Mouse (Mus musculus) heart, postnatal 36 days (tissue): ENCODE results near the gene Nfib. TPM values are rescaled to one million over a fixed set of nuclear protein-coding genes. Genes with fewer than 3 reads are reported as not detected.

Experiments used
- DNase-seq, 2 experiments: peaks; one replicate each; pipeline ENCODE4 v3.0.0; 2021 to 2022
- intact Hi-C: fragments of 180-260 bp; cut with DNase I; formaldehyde crosslinking; loops from one replicate; pipeline ENCODE4 v1.15.1; 2025
- total RNA-seq, 2 experiments: library from RNA; stranded (reverse); gene quantifications; 2 replicates each; pipeline ENCODE4 v1.2.3; 2021

Gene Nfib
- total RNA-seq, 2 experiments from 2014 or later: 113 to 131 TPM

DNA sequence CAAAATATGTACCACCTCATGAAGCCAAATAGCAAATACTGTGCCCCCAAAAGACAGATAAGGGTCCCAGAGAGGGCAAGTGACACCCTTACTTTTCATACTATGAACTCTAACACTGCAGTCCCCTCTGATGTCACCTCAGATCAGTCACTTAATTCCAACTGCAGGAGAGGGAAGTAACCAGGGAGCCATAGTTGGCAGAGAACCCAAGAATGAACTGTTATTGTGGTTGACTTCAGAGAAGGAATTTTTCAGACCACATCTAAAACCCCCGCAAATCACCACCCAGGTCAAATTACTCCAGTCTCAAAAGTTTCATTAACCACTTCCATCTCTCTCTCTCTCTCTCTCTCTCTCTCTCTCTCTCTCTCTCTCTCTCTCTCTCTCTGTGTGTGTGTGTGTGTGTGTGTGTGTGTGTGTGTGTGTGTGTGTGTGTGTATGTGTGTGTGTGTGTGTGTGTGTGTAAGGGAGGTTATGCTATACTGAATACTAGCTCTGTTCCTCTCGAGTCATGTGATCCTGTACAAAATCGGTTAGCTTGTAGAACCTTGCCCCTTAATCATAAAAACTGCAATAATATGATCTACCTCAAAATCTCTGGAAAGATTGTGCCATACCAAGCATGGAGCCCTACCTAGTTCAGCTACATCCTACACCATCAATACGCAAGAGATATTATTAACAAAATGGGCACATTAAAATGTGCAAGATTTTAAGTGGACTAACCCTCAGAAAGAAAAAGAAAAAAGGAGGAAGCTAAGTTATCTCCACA lies 319.1 kb downstream of the Nfib start:
- intact Hi-C loops: no loop called here

DNA sequence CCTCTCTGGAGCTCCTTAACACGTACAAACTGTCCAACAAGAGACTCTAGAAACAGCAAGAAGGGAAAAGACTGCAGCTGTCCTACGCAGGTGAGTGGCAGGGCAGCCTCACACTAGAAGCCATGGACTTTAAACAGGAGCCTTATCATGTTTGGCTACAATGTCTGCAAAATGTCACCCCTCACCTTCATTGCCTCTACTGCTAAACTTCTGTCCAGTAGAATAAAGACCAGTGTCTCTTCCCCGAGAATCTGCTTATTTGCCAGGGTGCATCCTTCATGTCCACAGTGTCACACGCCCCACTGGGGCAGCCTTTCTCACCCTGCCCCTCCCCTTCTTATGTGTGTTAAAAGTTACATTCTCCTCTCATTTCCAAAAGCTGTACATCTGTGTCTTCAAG lies 319.9 kb downstream of the Nfib start:
- no peak for DNase-seq
- intact Hi-C loops: no loop called here

More for the DNA sequence above, 319.1 kb downstream of the Nfib start:
- no peak for DNase-seq

DNA sequence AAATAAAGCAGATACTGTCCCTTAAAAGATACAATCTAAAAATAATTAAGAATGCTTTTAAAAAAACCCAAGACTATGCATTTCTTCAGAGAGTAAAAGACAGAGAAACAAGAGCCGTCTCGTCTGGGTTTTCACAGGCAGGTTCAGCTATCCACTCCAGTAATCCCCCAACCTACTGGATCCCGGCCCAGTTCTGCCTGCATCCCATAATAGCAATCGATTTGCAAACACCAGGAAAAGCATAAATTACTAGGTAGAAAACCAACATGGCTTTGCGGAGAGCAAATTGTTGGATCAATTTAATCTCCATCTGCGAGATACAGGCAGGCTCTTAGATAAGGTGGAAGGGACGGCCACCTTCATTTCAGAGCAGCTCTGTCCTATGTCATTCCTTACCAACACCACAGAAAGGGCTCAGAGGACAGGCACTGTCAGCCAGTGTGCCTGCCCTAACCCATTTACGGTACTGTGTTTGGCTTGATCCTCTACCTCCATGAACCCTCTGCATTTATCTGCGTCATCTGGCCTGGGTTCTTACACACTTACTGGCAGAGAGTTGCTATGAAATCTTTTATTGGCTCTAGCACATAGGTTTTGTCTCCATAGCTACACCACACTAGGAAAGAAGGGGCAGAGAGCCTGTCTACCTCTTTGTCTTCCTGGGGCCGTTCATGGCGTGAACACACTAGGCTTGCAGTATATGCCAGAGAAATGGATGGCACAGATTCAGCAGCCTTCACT lies 321.4 kb downstream of the Nfib start:
- intact Hi-C loops: no loop called here
- DNase-seq: no peak

DNA sequence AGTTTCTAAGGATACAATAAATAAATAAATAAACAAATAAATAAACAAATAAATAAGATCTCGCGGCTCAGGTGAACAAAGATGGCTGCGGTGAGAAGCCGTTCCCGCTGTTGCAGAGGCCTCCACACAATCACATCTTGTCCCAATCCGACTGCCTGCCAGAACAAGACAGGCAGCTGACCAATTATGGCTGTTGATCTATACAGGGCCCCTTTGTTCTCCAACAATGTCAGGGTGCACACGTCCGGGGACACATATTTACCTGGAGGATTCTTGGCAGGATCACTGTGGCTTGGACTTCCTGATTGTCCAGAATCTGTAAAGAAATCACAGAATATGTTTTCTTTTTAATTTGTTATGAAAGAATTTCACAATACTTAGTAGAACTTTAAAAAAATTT lies 322.2 kb downstream of the Nfib start:
- intact Hi-C loops: no loop called here
- DNase-seq: no peak

DNA sequence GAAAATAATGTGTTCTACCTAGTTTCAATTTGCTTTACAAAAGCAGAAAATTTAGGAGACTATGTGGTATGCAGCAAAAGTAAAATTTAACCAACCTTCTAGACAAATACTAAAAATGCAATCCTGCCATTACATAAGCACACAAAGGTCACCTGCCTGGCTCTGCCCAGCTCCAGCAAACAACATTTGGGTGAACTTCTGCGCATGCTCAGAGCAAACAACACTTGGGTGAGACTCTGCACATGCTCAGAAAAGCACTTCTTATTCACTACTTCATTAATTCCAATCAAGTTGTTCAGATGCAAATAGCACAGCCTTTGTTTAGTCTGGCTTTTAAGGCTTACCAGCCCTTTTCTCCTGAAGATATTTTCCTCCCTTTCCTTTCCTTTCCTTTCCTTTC lies 323.8 kb downstream of the Nfib start:
- no peak for DNase-seq
- intact Hi-C loops: no loop called here

DNA sequence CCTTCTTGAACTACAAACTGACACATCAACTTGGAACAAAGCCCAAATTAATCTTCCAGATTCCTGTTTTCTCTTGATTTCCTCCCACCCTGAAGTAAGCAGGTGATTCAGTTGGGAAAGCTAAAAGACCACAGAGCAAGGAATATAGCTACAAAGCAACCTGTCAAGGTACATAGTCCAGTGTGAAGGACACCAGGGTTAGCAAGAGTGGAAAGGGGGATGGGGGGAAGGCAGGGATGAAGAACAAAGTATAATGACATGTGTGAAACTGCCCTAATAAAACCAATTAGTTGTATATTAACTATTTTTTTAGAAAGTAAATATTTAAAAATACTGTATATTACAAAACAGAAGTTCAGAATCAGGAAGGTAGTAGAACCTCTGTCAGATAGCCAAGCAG lies 325.0 kb downstream of the Nfib start:
- DNase-seq: no peak
- intact Hi-C loops: no loop called here

DNA sequence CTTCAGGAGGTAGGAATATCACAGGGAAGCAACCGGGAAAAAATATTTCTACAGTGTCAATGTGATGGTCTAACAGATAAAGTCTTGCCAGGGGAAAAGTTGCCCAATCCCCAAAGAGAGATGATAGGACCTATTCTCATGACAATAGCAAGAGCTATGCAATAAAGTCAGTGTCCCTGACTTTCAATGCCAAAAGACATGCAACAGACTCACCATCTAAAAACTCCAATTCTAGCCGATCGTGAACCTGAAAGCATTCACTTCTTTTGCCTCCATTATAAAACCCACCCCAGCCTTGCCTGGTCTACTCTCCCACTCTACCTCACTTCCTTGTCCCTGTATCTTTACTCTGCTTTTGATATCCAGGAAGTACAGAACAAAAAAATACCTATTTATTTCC lies 327.5 kb downstream of the Nfib start:
- no peak for DNase-seq
- intact Hi-C loops: no loop called here

DNA sequence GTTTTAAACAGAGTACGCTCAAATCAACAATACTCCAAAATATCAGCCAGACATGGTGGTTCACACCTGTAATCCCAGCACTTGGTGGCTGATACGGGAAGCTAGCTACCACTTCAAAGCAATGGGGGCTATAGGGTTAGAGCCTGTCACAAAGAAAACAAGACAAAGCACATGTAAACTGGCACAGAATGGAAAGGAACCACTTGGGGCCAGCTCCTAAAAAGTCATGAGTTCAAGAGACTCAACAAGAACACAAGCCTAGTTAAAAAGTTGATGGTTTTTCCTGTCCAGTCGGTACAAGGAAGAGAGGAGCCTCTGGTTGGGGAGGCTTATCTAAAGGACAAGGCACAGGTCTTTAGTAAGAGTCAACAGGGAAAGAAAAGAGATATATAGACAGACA lies 327.9 kb downstream of the Nfib start:
- intact Hi-C loops: no loop called here
- DNase-seq: no peak

DNA sequence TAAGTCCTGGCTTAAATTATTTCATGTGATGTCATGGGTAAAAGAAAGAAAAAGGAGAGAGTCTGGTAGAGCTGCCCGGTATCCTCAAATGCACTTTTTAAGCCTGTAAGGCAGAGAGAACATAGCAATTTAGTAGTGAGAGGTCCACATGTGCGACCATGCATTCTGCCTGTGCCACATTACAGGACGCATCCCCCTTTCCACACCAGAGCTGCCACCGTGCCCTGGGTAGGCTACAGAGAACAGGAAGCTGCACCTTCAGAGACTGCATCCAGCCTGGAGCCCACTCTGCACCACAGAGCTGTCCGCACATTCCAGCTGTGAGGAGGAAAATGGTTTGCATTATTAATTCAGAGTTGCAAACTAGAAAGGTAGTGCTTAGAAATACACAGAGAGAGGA lies 331.0 kb downstream of the Nfib start:
- intact Hi-C loops: no loop called here
- DNase-seq: no peak

DNA sequence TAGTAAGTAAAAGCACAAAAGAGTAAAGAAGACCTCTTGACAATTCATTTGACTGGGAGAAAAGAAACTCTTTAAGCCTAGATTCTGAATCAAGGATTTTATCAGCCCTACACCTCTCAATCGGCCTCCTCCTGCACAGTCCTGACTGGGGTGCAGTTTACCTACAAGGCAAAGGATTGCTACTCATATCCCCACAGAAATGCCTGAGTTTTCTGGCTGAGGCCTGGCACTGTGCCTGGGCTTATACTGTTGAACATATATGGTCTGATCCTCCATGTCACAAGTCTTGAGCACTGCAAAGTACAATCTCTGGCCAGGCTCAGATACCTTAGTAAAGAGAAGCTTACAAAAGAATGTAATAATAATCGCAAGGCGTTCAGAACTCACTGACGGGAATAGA lies 333.3 kb downstream of the Nfib start:
- DNase-seq: no peak
- intact Hi-C loops: no loop called here

DNA sequence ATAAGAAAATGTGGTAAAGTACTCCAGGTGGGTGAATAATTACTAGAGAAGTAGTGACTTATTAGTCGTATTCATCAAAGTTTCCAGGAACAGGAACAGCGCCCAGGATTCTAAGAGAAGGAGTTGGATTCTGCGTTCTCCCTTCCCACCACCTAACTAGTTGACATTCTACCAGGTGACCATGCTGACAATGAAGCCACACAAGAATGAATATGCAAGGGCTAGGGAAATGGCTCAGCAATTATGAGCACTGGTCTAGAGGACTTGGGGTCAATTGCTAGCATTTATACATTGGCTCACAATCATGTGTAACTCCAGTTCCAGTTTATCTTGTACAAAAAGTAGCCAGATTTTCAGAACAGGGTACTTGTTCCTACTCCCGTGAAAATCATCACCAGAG lies 334.1 kb downstream of the Nfib start:
- intact Hi-C loops: no loop called here
- DNase-seq: no peak

DNA sequence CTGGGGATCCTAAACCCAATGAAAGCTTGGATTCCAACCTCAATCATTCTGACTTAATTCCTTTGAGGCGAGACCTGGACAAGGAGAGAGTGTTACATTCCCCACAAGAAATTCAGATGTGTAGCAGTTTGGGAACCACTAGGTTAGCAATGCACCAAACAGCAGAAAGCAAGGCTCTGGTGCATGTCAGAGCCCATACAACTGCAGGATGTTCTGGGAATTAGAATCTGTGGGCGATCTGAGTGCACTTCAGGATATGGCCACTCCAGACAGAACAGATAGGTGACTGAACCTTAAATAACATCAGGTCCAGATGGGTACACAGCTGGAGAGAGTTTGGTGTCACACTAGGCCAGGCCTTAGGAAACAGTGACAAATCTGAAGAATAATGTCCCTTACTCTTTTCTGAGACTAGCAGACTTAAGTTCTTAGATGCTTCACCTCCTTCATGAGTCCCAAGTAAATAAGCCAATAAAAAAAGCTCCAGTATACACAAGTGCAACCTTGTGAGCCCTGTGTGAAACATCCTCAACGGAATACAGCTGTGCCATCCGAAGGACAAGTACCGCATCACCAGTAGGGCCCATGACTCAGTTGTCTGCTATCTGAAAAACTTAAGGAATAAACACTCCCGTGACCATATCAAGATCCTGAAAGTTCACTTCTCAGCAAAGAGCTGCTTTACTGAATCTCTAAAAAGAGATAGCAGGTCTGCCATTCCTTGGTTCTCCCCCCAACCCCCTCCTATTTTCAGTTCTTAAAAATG lies 336.4 kb downstream of the Nfib start:
- intact Hi-C loops: no loop called here
- DNase-seq: no peak

DNA sequence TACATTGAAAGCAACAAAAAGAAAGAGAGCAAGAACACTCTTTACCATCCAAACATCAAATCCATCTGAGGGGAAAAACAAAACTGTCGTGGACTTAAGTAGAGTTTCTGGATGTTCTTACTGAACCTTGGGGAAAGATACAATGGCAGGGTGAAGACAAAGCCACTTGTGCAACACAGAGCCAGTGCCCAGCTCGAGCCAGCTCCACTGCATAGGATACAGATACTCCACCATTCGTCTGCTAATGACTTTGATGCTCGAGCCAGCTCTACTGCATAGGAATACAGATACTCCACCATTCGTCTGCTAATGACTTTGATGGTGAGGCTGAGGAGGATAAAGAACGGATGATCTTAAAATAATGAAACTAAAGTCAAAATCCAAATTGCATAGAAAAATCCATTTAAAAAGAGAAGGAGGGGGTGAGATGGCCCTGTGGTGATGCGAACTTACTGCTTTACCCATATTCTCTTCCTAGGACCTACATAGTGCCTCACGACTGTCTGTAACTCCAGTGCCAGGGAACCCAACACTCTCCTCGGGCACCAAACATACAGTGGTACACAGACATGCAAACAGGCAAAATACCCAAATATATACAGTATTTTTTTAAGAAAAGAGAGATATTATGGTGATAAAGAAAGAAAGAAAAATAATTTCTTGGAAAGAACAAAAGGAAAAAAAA lies 337.3 kb downstream of the Nfib start:
- intact Hi-C loops: no loop called here
- no peak for DNase-seq

DNA sequence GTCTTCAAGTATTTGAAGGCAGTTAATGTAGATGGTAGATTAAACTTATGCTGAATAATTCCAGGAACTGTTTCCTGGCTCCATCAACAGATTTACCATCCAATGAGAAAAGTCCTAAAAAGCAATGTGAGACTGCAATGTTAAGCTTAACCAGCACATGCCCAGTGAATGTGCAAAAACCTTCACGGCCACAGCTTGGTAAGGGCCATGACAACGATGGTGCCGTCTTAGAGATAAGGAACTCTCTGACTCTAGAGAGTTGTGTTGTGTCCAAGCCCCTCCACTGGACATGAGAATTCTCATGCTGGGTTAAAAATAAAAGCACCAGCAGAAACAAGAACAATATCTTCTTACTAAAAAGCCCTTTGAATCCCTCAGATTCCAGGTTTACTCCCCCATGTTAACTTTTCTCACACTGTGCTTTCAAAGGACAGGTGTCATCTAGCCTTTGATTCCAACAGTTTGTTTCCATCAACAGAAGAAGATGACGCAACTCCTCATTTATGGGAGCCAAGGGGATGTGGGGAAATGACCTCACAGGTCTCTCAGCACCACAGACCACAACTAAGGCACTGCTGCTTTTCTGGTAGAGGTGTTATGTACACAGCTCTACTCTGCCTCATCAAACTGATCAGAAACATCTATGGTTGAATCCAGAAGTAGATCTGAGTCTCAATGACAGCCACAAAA lies 340.7 kb downstream of the Nfib start:
- intact Hi-C loops: no loop called here
- no peak for DNase-seq

DNA sequence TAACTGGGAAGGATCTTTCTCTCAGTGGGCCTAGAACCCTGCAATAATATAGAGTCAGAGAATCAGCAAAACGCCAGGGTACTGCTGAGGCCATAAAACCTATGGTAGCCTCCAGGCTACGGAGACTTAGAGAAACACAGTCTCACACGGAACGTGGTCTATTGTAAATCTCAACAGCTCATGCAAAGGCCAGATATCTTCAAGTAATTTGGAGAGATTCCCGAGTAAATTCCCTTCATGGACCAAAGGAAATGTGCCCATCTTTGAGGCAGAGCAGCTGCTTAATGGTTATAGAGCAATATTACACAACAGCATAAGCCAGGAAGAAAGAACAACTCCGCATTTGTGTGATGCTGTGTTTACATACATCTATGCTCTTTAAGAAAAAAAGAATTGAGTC lies 341.6 kb downstream of the Nfib start:
- intact Hi-C loops: no loop called here
- no peak for DNase-seq

DNA sequence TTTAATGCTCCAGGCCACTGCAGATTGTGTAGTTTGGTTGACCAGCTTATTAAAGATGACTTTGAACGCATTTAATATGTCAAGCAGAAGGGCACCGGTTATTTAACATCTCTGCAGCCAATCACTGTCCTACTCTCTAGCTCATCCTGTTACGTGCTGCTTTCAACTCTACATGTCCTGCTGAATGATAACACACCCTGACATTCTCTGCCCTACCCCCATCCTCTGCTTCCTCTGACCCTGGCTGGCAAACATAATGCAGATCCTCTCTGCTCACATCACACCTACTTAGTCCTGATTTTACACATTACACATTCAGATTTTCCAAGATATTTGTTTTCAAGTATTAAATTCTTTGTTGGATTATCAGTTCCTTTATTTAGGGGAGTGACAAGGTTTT lies 343.3 kb downstream of the Nfib start:
- no peak for DNase-seq
- intact Hi-C loops: no loop called here

DNA sequence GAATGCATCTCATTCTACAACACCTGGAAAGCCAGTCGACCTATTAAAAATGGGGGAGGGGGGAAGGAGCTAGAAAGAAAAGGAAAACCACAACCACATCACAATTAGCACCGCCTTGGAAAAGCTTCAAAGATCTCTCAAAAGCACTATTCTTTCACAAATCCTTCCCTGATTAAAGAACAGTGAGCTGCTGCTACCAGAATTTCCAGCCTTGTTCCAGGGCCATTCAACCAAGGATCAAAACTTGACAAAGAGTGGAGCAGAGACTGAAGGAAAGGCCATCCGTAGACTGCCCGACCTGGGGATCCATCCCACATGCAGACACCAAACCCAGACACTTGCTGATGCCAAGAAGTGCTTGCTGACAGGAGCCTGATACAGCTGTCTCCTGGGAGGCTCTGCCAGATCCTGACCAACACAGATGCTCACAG lies 345.5 kb downstream of the Nfib start:
- intact Hi-C loops: no loop called here
- DNase-seq: peak in 1 of 2 experiments; percentile 24

DNA sequence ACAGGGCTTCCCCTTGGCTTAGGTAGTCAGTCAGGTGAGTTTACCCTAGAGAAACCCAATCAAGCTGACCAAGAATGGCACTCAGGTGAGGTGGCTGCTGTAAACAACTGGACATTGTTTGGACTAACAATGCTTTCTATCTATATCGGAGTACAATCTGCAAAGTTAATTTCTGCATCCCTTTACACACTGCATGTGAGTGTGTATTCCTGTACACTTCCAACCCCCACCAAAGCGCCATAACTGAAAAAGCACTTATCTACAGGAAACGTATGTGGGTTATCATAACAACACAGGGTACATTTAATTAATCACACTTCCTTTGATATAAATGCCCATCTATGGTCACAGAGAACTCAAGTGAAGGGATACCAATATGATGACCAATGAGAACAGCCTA lies 346.4 kb downstream of the Nfib start:
- no peak for DNase-seq
- intact Hi-C loops: loop anchor here (2.0 to 5.0 kb wide), 2 partner anchors 57 to 78 kb away; no protein-coding TSS in a partner anchor

DNA sequence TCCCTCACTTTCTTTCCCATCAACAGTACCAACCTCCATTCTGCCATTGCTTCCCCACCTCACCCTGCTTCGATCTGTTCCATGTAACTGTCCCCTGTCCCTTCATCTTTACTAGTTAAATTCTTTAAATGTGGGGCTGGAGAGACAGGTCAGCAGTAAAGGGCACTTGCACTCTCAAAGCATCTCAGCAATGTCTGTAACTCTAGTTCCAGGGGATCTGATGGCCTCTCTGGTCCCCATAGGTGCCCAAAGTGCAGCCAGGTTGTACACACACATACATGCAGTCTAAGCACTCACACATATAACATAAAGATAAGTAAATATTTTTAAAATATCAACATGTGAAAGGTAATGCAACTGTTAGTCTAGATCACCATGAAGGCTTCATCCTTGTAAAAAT lies 356.5 kb downstream of the Nfib start:
- intact Hi-C loops: no loop called here
- DNase-seq: no peak

DNA sequence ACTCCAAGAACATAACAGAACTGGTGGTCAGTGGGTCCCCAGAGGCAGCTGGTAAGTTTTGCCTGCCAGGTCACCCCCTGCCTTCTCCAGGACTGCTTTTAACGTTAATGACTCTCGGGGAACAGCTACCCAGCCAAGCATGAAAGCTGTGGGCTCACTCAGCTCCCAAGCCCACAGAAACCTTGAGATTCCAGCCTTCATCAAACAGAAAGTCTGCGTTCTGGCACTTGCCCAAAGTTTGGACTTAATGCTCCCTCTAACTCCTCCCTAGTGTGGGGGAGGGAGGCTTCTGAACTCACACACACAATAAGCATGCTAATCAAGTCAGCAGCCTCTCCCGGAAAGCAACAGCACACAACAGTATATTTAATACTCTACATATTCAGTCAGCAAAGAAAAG lies 360.8 kb downstream of the Nfib start:
- peak; percentile 38 to 55 for DNase-seq
- intact Hi-C loops: no loop called here
